Mouse (Mus musculus): ENCODE measurements around the gene Rasal2.
A peak's percentile ranks its signal among the peaks of the same experiment; 100 is the strongest.

Gene Rasal2

DNA sequence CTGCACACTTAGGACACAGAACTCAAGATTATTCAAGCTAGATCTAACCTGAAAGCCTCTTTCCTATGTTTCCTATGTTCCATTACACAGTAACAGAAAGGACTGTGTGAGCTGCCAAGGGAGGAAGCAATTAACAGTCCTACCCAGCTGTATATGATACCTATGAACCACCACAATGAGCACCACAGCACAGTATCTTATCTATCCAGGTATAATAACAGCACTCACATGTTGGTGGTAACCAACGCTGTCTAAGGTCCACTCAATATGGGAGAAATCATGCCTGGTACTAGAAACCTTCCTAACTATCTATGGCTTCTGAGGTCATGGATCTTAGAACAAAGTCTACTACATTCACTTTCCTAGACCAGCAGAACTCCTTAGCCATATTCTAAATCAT is 89.3 kb downstream of the Rasal2 start:
- no peak for DNase-seq

DNA sequence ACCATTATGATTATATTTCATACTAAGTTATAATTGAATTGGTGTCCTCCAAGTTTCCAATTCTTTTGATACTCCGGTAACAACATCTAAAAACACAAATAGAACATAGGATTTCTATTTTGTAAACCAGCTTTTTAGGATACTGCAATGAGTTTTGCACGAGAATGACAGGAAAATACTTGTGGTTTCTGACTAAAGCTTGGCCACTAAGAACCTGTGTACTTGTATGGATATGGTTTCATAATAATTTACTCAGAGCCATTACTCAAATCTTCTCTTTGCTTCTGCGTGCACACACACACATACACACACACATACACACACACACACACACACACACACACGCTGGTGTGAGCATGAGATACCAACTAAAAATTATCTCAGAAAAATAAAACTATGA is 93.5 kb downstream of the Rasal2 start:
- no peak for DNase-seq

DNA sequence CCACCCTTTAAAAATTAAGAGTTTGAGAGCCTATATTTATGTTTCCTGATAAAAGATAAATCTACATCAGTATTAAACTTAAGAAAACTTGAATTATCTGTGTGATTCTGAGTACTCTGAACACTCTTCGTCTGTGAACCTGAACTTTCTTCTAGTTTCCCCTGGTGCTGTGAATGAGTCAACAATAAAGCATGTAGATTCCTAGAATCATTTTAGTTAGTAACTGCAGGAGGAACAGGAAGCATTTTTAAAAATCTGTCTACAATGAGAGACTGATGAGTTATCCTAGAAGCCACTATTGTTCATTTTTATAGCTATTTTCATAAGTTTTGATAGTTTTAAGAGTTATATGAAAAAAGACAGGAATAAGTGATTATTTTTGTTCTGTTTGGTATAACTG is 111.1 kb downstream of the Rasal2 start:
- DNase-seq, result no peak

DNA sequence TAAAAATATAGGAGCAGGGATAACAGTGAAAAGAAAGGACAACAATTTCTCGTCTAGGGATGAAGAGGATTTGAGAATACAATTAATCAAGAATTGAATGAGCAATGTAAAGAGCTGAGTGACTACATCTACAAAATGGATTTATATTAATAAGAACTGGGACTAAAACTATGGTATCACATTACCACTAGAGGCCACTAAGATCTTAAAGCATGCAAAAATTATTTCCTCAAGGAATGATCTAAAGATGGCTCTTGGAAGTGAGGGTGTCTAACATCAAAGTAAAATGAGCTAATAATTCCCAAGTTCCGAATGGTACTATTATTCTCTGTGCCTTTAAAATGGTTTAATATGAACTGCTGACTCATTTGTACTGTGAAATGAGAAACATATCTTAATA is 112.8 kb downstream of the Rasal2 start:
- DNase-seq, result no peak

DNA sequence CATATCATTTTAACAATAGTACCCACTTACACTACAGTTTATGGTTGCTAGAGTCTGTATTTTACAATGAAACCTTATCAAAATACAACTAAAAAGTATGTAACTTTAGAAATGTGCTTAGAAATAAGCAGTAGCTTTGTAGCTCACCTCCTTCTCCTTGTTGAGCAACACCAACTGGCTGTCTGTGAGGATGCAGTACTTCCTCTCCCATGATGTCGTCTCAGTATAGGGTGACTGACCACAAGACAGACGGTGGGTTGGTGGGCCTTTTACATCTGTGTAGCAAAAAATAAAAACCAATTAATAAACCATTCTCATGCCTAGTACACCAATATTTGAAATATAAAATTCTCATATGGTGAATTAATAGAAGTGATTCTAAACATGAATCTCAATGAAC is 113.4 kb downstream of the Rasal2 start:
- DNase-seq, result no peak

DNA sequence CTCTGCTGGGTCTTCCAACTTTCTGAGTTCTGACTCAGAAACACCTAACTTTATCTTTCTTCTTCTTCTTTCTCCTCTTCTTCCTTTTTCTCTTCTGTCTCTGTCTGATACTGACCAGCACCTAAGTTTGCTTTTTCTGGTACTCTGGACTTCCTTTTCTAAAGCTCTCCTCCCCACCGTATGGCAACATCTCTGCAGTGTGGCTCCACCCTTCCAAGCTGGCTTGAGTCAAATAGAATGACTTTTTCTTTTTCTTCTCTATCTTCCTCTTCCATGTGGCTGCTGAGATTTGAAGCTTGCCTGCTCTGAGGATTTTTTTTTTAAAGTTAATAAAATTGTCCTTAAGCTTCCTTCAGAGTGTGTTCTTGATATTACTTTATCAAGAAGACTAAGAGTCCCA is 115.3 kb downstream of the Rasal2 start:
- no peak for DNase-seq

DNA sequence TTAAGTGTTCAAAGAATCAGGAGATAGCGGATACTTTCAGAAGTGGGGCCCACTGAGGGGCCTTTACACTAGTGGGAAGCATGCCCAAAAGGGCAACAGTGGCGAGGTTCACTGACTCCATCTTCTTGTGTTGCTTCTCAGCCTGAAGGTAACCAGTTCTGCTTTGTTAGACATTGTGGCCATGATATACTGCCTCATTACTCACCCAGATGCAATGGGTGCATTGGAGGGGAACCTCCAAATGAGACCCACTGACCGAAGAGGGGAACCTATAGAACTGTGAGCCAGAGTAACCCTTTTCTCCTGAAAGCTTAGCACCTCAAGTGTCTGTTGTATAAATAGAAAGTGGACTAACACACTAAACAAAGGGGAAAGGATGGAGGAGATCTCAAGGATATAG is 116.5 kb downstream of the Rasal2 start:
- DNase-seq, result no peak

DNA sequence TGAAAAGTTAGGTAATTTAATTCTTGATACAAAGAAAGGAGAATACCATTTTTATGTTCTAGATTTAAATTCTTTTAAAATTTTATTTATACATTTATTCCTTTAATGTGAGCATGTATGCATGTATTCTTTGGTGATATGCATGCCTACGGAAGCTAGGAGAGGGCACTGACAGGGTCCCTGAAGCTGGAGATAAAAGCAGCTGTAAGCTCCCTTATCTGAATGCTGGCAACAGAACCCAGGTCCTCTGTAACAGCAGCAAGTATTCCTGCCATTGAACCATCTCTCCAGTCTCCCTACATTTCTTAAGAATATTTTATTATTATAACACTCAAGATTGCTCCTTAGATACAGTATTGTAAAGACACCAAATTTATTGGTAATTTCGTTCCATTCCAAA is 122.2 kb downstream of the Rasal2 start:
- no peak for DNase-seq

DNA sequence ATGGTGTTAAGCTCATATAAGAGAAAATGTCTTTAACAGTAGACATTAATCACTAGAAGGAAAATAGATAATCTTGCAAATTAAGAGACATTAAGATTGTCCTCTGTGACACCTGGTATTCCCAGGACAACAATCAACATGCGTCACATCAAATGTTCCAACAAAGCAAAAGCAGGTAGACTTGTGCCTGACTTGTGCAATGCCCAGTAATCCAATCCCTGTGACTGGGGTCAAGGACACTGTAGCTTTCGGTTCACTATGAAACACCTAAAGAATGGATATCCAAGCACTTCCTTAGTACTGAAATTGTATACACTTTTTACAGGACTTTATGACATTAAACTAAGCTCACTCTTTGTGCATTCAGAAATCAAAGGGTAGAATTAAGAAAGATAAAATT is 123.1 kb downstream of the Rasal2 start:
- no peak for DNase-seq

DNA sequence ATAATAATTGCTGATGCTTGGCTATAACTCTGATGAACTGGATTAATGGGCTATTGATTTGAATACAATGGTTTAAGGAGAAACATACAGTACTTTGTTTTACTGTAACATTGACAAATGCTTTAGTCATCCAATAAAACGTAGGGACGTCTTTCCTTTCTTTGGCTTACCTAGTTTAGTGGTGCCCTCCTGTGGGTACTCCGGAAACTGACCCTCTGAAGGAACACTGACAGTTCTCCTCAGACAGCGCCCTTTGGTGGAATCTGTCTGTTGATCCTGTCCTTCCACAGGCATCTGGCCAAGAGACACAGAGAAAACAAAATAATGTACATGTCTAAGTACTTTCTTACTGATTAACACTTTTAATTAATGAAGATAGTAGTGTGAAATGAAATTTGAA is 125.8 kb downstream of the Rasal2 start:
- peak in 1 of 2 experiments; percentile 45 for DNase-seq

DNA sequence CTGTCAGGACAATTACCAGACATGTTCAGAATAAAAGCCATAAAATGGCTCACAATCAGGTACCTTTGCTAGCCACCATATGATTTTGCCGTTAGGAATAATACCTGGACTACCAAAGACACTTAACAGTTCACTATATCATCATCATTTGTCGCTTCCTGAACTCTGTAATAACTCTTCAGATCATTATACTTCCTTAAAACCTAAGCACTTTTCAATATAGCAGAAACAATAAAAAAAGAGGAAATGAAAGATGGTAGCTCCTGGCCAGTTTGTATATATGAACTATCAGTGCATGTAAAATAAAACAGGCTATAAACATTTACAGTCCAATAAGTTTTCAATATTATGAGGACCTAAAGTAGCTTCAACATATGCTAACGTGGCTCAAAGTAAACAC is 127.0 kb downstream of the Rasal2 start:
- DNase-seq, result no peak

DNA sequence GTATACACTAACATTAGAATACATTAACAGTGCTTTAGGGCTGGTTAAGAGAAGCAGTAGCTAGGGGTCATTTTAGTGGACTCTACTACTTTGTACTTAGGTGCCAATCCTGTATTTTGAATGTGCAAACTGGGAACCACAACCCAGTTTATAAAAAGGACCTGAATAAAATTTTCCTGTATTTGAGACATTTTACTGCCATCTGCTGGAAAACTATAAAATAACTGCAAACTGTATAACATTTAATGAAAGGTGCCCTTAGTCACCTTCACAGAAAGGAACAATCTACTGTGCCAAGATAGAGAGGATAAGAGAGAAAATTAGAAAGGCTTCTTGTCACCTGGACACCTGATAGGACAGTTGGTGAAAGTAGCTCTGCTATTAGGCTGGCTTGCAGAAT is 131.6 kb downstream of the Rasal2 start:
- DNase-seq, result no peak

DNA sequence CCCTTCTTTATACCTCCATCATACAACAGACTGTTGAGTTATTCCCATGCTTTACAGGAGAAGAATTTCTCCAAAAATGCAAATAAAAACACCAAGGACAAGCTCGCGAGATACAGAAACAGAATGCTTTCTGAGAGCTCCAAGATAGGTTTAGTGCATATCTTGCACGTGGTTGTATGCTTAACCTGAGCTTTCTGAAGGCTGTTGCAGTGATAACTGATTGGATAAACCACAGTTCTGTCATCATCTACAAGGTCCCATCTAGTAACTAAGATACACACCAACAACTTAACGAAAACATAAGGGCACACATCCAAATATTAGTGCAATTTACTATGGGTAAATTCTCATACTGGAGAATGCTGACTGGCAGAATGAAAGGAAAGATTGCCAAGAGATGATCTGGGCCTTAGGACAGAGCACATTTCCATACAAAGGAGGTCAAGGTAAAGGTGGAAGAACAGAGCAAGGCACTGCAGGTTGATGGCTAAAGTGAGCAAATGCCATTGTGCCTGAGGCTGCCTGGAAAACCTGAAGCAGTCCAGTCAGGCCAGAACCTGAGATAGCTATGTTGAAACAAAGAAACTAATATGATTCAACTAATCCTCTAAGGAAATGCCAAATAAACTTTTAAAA is 136.6 kb downstream of the Rasal2 start:
- DNase-seq, result no peak

DNA sequence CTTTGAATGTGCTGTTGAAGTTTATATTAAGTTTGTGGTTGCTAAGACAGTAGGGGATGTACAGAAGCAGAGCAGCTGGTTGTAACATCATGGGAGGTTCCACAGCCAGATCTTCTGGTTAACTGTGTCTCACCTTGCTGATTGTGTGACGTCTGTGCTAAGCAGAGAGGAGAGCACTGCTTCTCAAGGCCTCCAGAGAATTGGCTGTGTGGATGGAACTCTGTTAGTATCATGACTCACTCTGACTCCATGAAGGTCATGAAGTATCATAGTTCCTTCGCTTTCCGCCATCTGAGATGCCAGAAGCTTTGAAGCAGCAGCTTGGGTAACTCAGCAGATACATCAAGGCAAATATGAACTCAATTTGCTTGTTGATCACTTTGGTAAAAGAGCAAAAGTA is 144.5 kb downstream of the Rasal2 start:
- no peak for DNase-seq

DNA sequence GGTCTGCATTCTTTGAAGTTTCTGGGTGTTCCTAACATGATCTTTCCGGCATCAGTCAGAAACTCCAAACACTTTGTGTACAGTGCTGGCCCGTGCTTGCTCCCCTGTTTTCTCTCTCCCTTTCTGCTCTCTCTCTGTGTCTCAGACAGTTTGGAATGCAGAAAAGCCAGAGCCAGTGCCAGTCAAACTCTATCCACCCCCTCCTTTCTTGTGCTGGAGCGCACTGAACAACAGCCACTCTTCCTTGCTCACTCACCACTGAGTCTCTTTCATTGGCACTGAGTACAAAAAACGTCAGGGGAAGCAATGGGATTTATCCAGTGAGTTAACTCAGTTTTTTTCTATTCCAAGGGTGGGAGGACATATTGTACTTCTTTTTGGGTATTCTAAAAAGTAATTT is 155.8 kb downstream of the Rasal2 start:
- peak; percentile 18 to 26 for DNase-seq

DNA sequence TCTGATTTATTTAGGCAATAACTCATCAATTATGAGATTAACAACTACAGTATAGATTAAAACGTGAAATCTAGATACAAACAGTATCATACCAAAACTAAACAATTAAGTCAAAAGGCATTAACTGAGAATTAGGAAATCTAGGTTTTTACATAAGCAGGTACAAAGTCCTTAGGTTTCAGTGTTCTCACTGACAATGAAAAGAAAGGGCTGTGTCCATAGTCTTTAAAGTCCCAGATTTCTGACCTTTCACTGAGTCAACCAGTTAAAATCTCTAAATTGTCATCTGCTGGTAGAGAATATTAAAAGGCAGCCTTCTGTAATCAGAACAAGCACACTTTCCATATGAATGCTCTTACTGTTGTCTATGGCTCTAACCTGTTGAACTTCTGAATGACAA is 156.6 kb downstream of the Rasal2 start:
- no peak for DNase-seq

DNA sequence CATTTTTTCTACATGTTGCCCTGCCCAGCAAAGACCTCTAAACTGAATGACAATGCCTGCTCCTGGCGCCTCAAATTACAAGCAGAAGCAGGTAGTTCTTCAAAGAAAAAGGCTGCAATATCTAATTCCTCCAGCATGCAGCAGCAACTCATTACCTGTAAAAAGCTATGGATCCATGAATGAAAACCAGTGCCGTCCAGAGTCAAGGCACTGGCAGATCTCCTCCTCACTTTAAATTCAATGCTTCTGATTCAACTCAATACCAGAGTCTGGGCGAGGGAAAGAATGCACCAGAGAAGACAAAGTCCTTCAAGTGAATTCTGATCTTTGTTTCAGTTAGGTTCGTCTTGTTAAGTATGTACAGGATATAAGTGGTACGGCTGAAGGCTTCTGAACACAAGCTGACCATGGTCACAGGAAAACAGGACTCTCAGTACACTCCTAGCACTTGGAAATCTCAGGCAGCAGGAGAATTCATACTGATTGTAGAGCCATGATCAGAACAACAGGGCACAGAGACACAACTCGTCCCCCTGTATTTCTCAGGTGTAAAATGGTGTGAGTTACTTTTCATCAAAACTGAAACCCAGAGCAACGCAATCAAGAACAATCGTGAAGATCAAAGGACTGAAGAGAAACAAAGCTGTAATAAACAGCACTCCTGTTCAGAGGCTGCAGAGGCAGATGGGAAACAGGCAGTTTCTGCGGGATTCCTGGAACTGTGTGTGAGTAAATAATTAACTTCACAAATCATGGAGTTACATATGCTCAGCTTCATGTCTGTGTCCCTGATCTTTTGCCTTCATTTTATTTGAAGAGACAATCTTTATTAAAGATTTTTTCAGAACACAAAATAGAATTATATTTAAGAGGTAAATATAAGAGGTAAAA is 158.6 kb downstream of the Rasal2 start:
- no peak for DNase-seq

DNA sequence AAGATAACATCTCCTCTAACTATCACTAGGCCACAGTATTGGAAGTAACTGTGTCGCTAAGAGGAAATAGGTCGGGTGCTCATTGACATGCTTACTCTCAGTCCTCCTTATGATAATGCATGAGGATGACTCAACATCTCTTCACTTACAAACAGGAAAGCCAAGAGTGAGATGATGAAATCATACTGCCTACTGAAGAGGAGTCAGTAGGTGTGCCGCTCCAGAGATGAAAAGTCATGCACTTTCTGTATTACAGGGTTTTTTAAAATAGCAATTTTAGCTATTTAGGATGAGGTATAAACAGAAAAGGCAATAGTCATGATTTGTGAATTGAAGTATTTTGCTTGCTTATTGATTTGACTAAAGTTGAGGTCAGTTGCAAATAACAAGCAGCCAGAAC is 164.3 kb downstream of the Rasal2 start:
- DNase-seq, result no peak

DNA sequence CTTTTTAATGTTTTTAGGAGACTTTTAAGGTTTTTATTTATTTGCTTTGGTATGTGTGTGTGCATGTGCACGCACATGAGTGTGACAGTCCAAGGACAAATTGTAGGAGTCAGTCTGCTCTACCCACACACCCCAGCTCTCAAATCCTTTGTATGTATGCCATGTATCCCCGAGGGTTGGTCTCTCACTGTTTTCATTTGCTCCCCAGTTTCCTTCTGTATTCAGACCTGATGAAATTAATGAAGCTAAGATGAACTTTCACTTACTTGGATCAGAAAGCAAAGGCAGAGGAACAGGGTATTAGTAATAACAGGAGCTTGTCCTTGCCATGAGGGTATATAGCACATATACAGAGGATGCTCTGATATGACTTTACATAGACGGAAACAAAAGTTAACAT is 165.1 kb downstream of the Rasal2 start:
- no peak for DNase-seq

DNA sequence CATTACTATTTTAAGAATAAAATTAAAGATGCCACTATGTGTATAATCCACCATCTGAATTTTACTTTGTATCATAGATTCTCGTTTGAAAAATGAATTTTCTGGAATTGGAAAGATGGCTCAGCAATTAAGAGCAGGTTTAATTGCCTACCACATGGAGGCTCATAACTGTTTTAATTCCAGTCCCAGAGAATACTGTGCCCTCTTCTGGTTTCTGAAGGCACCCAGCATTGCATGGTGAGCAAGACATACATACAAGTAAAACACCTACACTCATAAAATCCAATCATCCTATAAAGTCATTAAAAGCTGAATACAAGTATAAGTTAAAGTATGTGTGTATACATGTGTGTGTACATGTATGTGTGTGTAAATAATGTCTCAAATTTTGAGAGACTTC is 165.6 kb downstream of the Rasal2 start:
- DNase-seq, result no peak

DNA sequence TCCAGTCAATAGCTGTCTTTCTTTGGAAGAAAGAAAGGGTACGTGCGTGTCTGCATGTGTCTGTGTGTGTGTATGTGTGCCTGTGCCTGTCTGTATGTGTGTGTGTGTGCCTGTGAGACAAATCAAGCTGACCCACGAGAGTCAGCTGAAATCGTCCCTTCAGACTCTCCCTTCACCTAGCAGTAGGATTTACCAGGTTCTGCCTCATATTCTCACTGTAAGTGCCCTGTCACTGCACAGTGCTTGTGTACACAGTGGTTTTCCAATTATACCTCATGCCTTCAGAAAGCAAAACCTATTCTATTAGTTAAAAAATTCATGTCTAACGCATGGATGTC is 168.0 kb downstream of the Rasal2 start:
- no peak for DNase-seq

DNA sequence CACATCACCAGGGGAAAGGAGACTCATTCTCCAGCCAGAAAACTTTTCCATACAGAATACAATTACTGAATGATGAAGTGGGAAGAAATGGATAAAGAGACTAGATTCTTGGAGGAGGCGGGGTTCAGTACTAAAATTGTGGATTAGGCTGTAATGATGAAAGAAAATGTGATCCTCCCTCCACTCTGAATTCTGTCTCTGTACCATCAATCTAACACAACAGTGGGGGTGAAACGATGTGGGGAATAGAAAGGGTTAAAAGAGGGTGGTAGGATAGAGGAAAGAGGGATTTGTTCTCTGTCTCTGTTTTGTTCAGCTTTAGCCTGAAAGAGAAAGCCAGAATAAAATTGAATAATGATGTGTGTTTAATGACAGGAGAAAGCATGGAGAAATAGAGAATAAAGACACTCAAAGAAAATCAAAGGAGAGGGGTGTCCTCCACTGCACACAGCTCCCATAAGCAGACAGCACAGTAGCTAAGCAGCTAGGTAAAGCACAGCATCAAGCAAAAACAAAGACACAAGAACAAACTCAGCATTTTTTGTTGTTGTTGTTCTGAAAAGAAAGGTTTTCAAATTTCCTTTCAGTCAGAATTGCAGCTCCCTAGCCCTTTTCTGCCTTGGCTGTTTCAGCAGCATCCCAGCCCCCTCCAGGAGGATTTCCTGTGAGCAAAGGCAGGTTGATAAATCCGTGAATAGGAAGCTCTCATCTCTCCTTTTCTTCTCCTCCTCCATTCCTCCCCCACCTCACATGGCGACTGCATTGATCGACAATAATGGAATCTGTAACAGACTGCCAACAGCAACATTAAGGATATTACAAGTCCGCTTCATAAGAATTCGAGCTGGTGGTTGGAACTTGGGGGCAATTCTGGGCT is 168.6 kb downstream of the Rasal2 start:
- DNase-seq, result no peak

DNA sequence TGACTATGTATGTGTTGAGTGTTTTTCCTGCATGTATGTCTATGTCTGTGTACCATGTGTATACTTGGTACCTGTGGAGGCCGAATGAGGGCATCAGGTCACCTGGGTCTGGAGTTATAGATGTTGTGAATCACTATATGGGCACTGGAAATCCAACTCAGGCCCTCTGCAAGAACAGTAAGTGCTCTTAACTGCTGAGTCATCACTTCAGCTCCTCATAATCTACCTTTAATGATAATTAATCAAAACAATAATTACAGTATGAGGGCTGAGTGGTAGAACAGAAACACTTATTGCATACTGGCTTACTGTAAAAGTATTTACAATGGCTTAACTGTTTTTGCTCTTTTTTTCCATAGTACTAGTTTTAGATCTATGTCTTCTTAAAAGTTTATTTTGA is 172.7 kb downstream of the Rasal2 start:
- no peak for DNase-seq
